Mouse (Mus musculus): Measurements from ENCODE around the gene Mpi. TPM values are rescaled to one million over a fixed set of nuclear protein-coding genes. Genes with fewer than 3 reads are reported as not detected.

Gene Mpi
- total RNA-seq, 1 experiment, result 42.3 TPM

- H3K9ac ChIP-seq (ENCODE audit: insufficient read depth, low read depth, low read length, poor library complexity, severe bottlenecking), result peak within 1 kb of the TSS; percentile 81
- TF ChIP-seq ZC3H11A (IDR thresholded peaks at IDR 0.05; ENCODE audit: borderline replicate concordance, low read depth, low read length), result no peak
- no peak for TF ChIP-seq MAFK (IDR thresholded peaks at IDR 0.05; ENCODE audit: insufficient read depth, low read depth, low read length)
- peak; percentile 71 for TF ChIP-seq HCFC1 (IDR thresholded peaks at IDR 0.05; ENCODE audit: borderline replicate concordance, insufficient read depth, low read length)
- peak; percentile 81 for TF ChIP-seq CHD2 (IDR thresholded peaks at IDR 0.05; ENCODE audit: low read depth, low read length)
- TF ChIP-seq ZNF384 (IDR thresholded peaks at IDR 0.05; ENCODE audit: low read depth, low read length), result no peak
- in situ Hi-C loops (cut with MboI; ENCODE audit: low sequenced_read_pairs in 2 of 2, unreplicated experiment in 2 of 2), result no loop called here
- H3K9me3 ChIP-seq (ENCODE audit: control insufficient read depth, insufficient read depth, low read depth, low read length), result no peaks in the 10 kb centered on the region
- peak within 1 kb of the TSS; percentile 37; the same call in 1 of the 2 replicates for H3K27ac ChIP-seq (ENCODE audit: insufficient read depth, low read depth, low read length, poor library complexity, severe bottlenecking)
- H3K36me3 ChIP-seq (ENCODE audit: control insufficient read depth, insufficient read depth, low read length, poor library complexity, severe bottlenecking), result no peaks in the 10 kb centered on the region
- peaks cover 0 to 7% of the 10 kb centered on the region in 2 experiments; a peak in 1 of 4 replicates for H3K4me1 ChIP-seq (ENCODE audit: control insufficient read depth in 2 of 2, insufficient read depth in 2 of 2, low read length in 2 of 2, poor library complexity in 1 of 2)
- peak; percentile 88 for DNase-seq (ENCODE audit: low read depth, low spot score)
- peak within 1 kb of the TSS; percentile 73 to 100 for H3K4me3 ChIP-seq (ENCODE audit: insufficient read depth in 1 of 2, low read depth in 1 of 2, low read length in 2 of 2, poor library complexity in 1 of 2, severe bottlenecking in 1 of 2)
These were observed 8.5 kb upstream of the Mpi start, which contains the start of gene Scamp2 for GRCm38 (mm10) chr9:57560861-57561710. Gene Scamp2 (plus strand): TSS chr9:57560943.

- no peak overlapping the region for H3K27ac ChIP-seq (ENCODE audit: insufficient read depth, low read depth, low read length, poor library complexity, severe bottlenecking)
- no peak for DNase-seq (ENCODE audit: low read depth, low spot score)
- no peaks in the 10 kb centered on the region for H3K9me3 ChIP-seq (ENCODE audit: control insufficient read depth, insufficient read depth, low read depth, low read length)
- H3K9ac ChIP-seq (ENCODE audit: insufficient read depth, low read depth, low read length, poor library complexity, severe bottlenecking), result no peak overlapping the region
- H3K36me3 ChIP-seq (ENCODE audit: control insufficient read depth, insufficient read depth, low read length, poor library complexity, severe bottlenecking), result no peaks in the 10 kb centered on the region
- H3K4me1 ChIP-seq (ENCODE audit: control insufficient read depth in 2 of 2, insufficient read depth in 2 of 2, low read length in 2 of 2, poor library complexity in 1 of 2), result peaks cover 0 to 3% of the 10 kb centered on the region in 2 experiments; a peak in 2 of 4 replicates
- TF ChIP-seq ZC3H11A (IDR thresholded peaks at IDR 0.05; ENCODE audit: borderline replicate concordance, low read depth, low read length), result no peak
- TF ChIP-seq CHD2 (IDR thresholded peaks at IDR 0.05; ENCODE audit: low read depth, low read length), result no peak
- TF ChIP-seq MAFK (IDR thresholded peaks at IDR 0.05; ENCODE audit: insufficient read depth, low read depth, low read length), result no peak
- TF ChIP-seq ZNF384 (IDR thresholded peaks at IDR 0.05; ENCODE audit: low read depth, low read length), result no peak
- no peak for TF ChIP-seq HCFC1 (IDR thresholded peaks at IDR 0.05; ENCODE audit: borderline replicate concordance, insufficient read depth, low read length)
- in situ Hi-C loops (cut with MboI; ENCODE audit: low sequenced_read_pairs in 2 of 2, unreplicated experiment in 2 of 2), result no loop called here
- peak overlapping the region in 1 of 2 experiments; percentile 100; a peak in 2 of 4 replicates for H3K4me3 ChIP-seq (ENCODE audit: insufficient read depth in 1 of 2, low read depth in 1 of 2, low read length in 2 of 2, poor library complexity in 1 of 2, severe bottlenecking in 1 of 2)
These were observed 7.7 kb upstream of the Mpi start for GRCm38 (mm10) chr9:57560263-57560662.

- in situ Hi-C loops (cut with MboI; ENCODE audit: low sequenced_read_pairs in 2 of 2, unreplicated experiment in 2 of 2), result no loop called here
- H3K36me3 ChIP-seq (ENCODE audit: control insufficient read depth, insufficient read depth, low read length, poor library complexity, severe bottlenecking), result no peaks in the 10 kb centered on the region
- TF ChIP-seq ZNF384 (IDR thresholded peaks at IDR 0.05; ENCODE audit: low read depth, low read length), result no peak
- TF ChIP-seq HCFC1 (IDR thresholded peaks at IDR 0.05; ENCODE audit: borderline replicate concordance, insufficient read depth, low read length), result no peak
- TF ChIP-seq CHD2 (IDR thresholded peaks at IDR 0.05; ENCODE audit: low read depth, low read length), result no peak
- no peak for TF ChIP-seq ZC3H11A (IDR thresholded peaks at IDR 0.05; ENCODE audit: borderline replicate concordance, low read depth, low read length)
- no peak for TF ChIP-seq MAFK (IDR thresholded peaks at IDR 0.05; ENCODE audit: insufficient read depth, low read depth, low read length)
- H3K9ac ChIP-seq (ENCODE audit: insufficient read depth, low read depth, low read length, poor library complexity, severe bottlenecking), result no peak overlapping the region
- H3K9me3 ChIP-seq (ENCODE audit: control insufficient read depth, insufficient read depth, low read depth, low read length), result no peaks in the 10 kb centered on the region
- DNase-seq (ENCODE audit: low read depth, low spot score), result no peak
- no peak overlapping the region for H3K4me3 ChIP-seq (ENCODE audit: insufficient read depth in 1 of 2, low read depth in 1 of 2, low read length in 2 of 2, poor library complexity in 1 of 2, severe bottlenecking in 1 of 2)
- peaks cover 0 to 5% of the 10 kb centered on the region in 2 experiments; a peak in 2 of 4 replicates for H3K4me1 ChIP-seq (ENCODE audit: control insufficient read depth in 2 of 2, insufficient read depth in 2 of 2, low read length in 2 of 2, poor library complexity in 1 of 2)
- no peak overlapping the region for H3K27ac ChIP-seq (ENCODE audit: insufficient read depth, low read depth, low read length, poor library complexity, severe bottlenecking)
These were observed 7.0 kb upstream of the Mpi start for GRCm38 (mm10) chr9:57559568-57559967.

- Histone ChIP-seq H3K27ac (ENCODE audit: insufficient read depth, low read depth, low read length, poor library complexity, severe bottlenecking) (no peak overlapping the region), H3K4me3 (ENCODE audit: insufficient read depth in 1 of 2, low read depth in 1 of 2, low read length in 2 of 2, poor library complexity in 1 of 2, severe bottlenecking in 1 of 2) (no peak overlapping the region), H3K9me3 (ENCODE audit: control insufficient read depth, insufficient read depth, low read depth, low read length) (no peaks in the 10 kb centered on the region), H3K9ac (ENCODE audit: insufficient read depth, low read depth, low read length, poor library complexity, severe bottlenecking) (no peak overlapping the region), H3K36me3 (ENCODE audit: control insufficient read depth, insufficient read depth, low read length, poor library complexity, severe bottlenecking) (no peaks in the 10 kb centered on the region), H3K4me1 (ENCODE audit: control insufficient read depth in 2 of 2, insufficient read depth in 2 of 2, low read length in 2 of 2, poor library complexity in 1 of 2) (peaks cover under 1 to 9% of the 10 kb centered on the region in 2 experiments; a peak in 3 of 4 replicates)
- no peak for TF ChIP-seq ZNF384 (IDR thresholded peaks at IDR 0.05; ENCODE audit: low read depth, low read length)
- TF ChIP-seq HCFC1 (IDR thresholded peaks at IDR 0.05; ENCODE audit: borderline replicate concordance, insufficient read depth, low read length), result no peak
- no peak for TF ChIP-seq MAFK (IDR thresholded peaks at IDR 0.05; ENCODE audit: insufficient read depth, low read depth, low read length)
- TF ChIP-seq CHD2 (IDR thresholded peaks at IDR 0.05; ENCODE audit: low read depth, low read length), result no peak
- TF ChIP-seq ZC3H11A (IDR thresholded peaks at IDR 0.05; ENCODE audit: borderline replicate concordance, low read depth, low read length), result no peak
- in situ Hi-C loops (cut with MboI; ENCODE audit: low sequenced_read_pairs in 2 of 2, unreplicated experiment in 2 of 2), result no loop called here
- no peak for DNase-seq (ENCODE audit: low read depth, low spot score)
These were observed 6.1 kb upstream of the Mpi start for GRCm38 (mm10) chr9:57558625-57559024.

Measured in ES-E14 (cell line).